Mouse (Mus musculus) liver, embryonic 14.5 days (tissue): ENCODE measurements at regions not wholly inside any gene's neighbourhood (a gene's known extent, or its start where the extent isn't known, plus 50 kb on each side); places are given as distances from the start of the nearest gene placed in this dataset.

ENCODE experiments used
- CTCF ChIP-seq: IDR thresholded peaks from 2 replicates; pipeline ENCODE4 v1.5.1; 2016; ENCODE audit warnings: antibody characterized with exemption, low read depth, control low read depth
- EP300 ChIP-seq: IDR thresholded peaks from 2 replicates; pipeline ENCODE4 v1.6.1; 2016; ENCODE audit warnings: antibody characterized with exemption, low read depth

- TF ChIP-seq EP300 (no peak), CTCF (no peak)
Measured at GRCm38 (mm10) chr5:118318883-118319282, 73.9 kb downstream of the 2410131K14Rik start.
